ENCODE assay signal across 19 mouse cellular contexts in the genomic region with DNA sequence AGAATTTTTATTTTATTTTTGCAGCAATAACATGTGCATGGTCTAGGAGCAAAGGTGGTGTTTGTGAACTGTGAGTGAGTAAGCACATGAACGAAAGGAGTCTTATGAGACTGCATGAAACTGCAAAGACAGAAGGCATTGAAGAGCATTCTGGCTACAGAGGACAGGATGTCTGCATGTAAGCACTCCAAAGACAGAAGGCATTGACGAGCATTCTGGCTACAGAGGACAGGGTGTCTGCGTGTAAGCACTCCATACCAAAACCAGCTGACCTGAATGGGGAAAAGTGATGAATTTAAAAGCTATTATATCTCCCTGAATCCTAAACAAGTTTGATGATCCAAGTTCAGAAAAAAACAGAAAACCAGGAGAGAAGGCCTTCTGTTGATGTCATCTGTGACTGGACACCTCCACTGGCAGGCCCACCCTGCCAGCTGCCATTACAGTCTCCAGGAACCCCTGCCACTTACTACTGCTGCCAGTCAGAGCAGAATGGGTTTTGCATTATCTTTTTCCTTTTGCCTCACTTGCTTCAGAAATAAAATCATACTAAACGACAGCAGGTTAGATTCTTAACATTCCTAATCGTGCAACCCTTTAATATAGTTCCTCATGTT. TPM values are rescaled to one million over a fixed set of nuclear protein-coding genes. Genes with fewer than 3 reads are reported as not detected.
"Had no signal": no experiment of that assay in that cellular context is flagged by ENCODE, and none has a peak within 500 bp of the region (broad histone marks: within the 10 kb centered on the region; RNA-seq: fewer than 3 reads in every experiment).

No protein-coding gene starts in this region.

- H3K9ac ChIP-seq: kidney, embryonic 15.5 days; liver, embryonic 12.5 days; liver, embryonic 15.5 days; lung, embryonic 15.5 days had no signal

- H3K27ac ChIP-seq: kidney, embryonic 15.5 days; liver, embryonic 12.5 days; liver, embryonic 15.5 days; lung, embryonic 15.5 days had no signal

- H3K27me3 ChIP-seq: kidney, embryonic 15.5 days; liver, embryonic 12.5 days; liver, embryonic 15.5 days; lung, embryonic 15.5 days had no signal

- H3K4me3 ChIP-seq: kidney, embryonic 15.5 days; liver, embryonic 12.5 days; liver, embryonic 15.5 days; lung, embryonic 15.5 days had no signal

- H3K36me3 ChIP-seq: kidney, embryonic 15.5 days; liver, embryonic 12.5 days; liver, embryonic 15.5 days; lung, embryonic 15.5 days had no signal

- H3K4me2 ChIP-seq: kidney, embryonic 15.5 days; liver, embryonic 12.5 days; liver, embryonic 15.5 days; lung, embryonic 15.5 days; midbrain, embryonic 11.5 days had no signal

- DNase-seq: kidney, adult 8-10 months; kidney, postnatal 10 days; kidney, postnatal 36 days; layer of hippocampus, adult 9-11 months; lung, adult 18-20 months; lung, postnatal 10 days; lung, postnatal 4 days; midbrain, embryonic 14.5 days; thymus, adult 18-20 months; thymus, postnatal 36 days had no signal

- ATAC-seq: liver, embryonic 12.5 days had no signal

- H3K9me3 ChIP-seq: kidney, embryonic 15.5 days; liver, embryonic 12.5 days; liver, embryonic 15.5 days; lung, embryonic 15.5 days had no signal

- H3K4me1 ChIP-seq: kidney, embryonic 15.5 days; liver, embryonic 12.5 days; liver, embryonic 15.5 days; lung, embryonic 15.5 days had no signal

RNA-seq across cellular contexts. Expression of a gene that starts 23.2 kb away (rescaled TPM):
- total RNA-seq: left cerebral cortex, postnatal 25 days; midbrain, postnatal 0 days had no signal
- polyA plus RNA-seq: midbrain, embryonic 11.5 days; midbrain, embryonic 14.5 days; neural tube, embryonic 14.5 days; small intestine, adult 2 months had no signal
